Comparison of ENCODE assay signal across 11 mouse cellular contexts in genomic region chr1:36547981-36548598, GRCm38 (mm10). TPM values are rescaled to one million over a fixed set of nuclear protein-coding genes. Genes with fewer than 3 reads are reported as not detected.
A peak's percentile ranks its signal among the peaks of the same experiment; 100 is the strongest.
DNase-seq lines count a peak whose midpoint lies in the region; ATAC-seq lines count a peak whose summit lies in the region.
"Had no signal": no experiment of that assay in that cellular context is flagged by ENCODE, and none has a peak within 500 bp of the region (broad histone marks: within the 10 kb centered on the region; RNA-seq: fewer than 3 reads in every experiment).

No protein-coding gene starts in this region.

- peak overlapping the region; percentile 74 for H3K27ac ChIP-seq in kidney, embryonic 16.5 days (ENCODE audit: low read length)
- peak overlapping the region; percentile 52; the same call in 1 of the 2 replicates for H3K27ac ChIP-seq in embryonic facial prominence, embryonic 11.5 days (replicated peaks; ENCODE audit: low read depth, low read length)
- H3K27ac ChIP-seq in heart, embryonic 12.5 days (ENCODE audit: poor library complexity, severe bottlenecking): peak overlapping the region; percentile 25; the same call in 1 of the 2 replicates
- H3K27ac ChIP-seq in limb, embryonic 11.5 days (replicated peaks; ENCODE audit: low read depth, low read length): peak overlapping the region; percentile 53
- H3K27ac ChIP-seq: macrophage had no signal

- DNase-seq in kidney, adult 8-10 months: no peak
- DNase-seq in embryonic facial prominence, embryonic 11.5 days (ENCODE audit: low spot score): peak; percentile 49
- no peak for DNase-seq in limb, embryonic 11.5 days (ENCODE audit: low spot score)
- DNase-seq in ovary, postnatal 14 days (ENCODE audit: low spot score): peak; percentile 61
- DNase-seq in thymus, postnatal 14 days: no peak
- DNase-seq in urinary bladder, adult 2 months (ENCODE audit: low spot score): no peak

- WGBS in kidney, embryonic 16.5 days: 28% methylated on average over 9 of the region's 9 CpGs
- 44% methylated on average over 9 of the region's 9 CpGs for WGBS in embryonic facial prominence, embryonic 11.5 days
- 41% methylated on average over 9 of the region's 9 CpGs for WGBS in heart, embryonic 12.5 days
- WGBS in limb, embryonic 11.5 days: 42% methylated on average over 9 of the region's 9 CpGs

- H3K4me2 ChIP-seq in kidney, embryonic 16.5 days (replicated peaks; ENCODE audit: low read depth, low read length): 0 out of 2 replicates have a peak overlapping the region, but pooled peaks have one; percentile 14
- no peak overlapping the region for H3K4me2 ChIP-seq in embryonic facial prominence, embryonic 11.5 days (ENCODE audit: low read depth, low read length)
- no peak overlapping the region for H3K4me2 ChIP-seq in heart, embryonic 12.5 days
- no peak overlapping the region for H3K4me2 ChIP-seq in limb, embryonic 11.5 days (ENCODE audit: low read depth, severe bottlenecking)

- no peaks in the 10 kb centered on the region for H3K9me3 ChIP-seq in kidney, embryonic 16.5 days (ENCODE audit: low read length)
- H3K9me3 ChIP-seq in embryonic facial prominence, embryonic 11.5 days (replicated peaks; ENCODE audit: control insufficient read depth, low read length): no peaks in the 10 kb centered on the region
- no peaks in the 10 kb centered on the region for H3K9me3 ChIP-seq in heart, embryonic 12.5 days (replicated peaks)
- no peaks in the 10 kb centered on the region for H3K9me3 ChIP-seq in limb, embryonic 11.5 days (ENCODE audit: control insufficient read depth, low read length)

- H3K9ac ChIP-seq in kidney, embryonic 16.5 days (replicated peaks; ENCODE audit: low read length): no peak overlapping the region; the same call in 1 of the 2 replicates
- H3K9ac ChIP-seq in embryonic facial prominence, embryonic 11.5 days (replicated peaks; ENCODE audit: low read length): peak overlapping the region; percentile 9
- H3K9ac ChIP-seq in heart, embryonic 12.5 days: peak overlapping the region; percentile 25
- H3K9ac ChIP-seq in limb, embryonic 11.5 days (ENCODE audit: low read length): no peak overlapping the region

- peaks cover 45% of the 10 kb centered on the region for H3K36me3 ChIP-seq in kidney, embryonic 16.5 days (ENCODE audit: insufficient read depth, low read length)
- H3K36me3 ChIP-seq in embryonic facial prominence, embryonic 11.5 days (replicated peaks; ENCODE audit: control insufficient read depth, insufficient read depth, low read depth, low read length): peaks cover 28% of the 10 kb centered on the region
- peaks cover 46% of the 10 kb centered on the region for H3K36me3 ChIP-seq in heart, embryonic 12.5 days
- peaks cover 25% of the 10 kb centered on the region for H3K36me3 ChIP-seq in limb, embryonic 11.5 days (ENCODE audit: control insufficient read depth, insufficient read depth, low read length)

- no peak overlapping the region for H3K4me3 ChIP-seq in kidney, embryonic 16.5 days (ENCODE audit: low read length)
- no peak overlapping the region for H3K4me3 ChIP-seq in embryonic facial prominence, embryonic 11.5 days (ENCODE audit: low read depth, low read length)
- no peak overlapping the region for H3K4me3 ChIP-seq in heart, embryonic 12.5 days
- H3K4me3 ChIP-seq in limb, embryonic 11.5 days (ENCODE audit: low read depth, low read length): no peak overlapping the region

- ATAC-seq in kidney, embryonic 16.5 days (ENCODE audit: low FRiP score, low TSS enrichment): no peak
- ATAC-seq in embryonic facial prominence, embryonic 11.5 days (replicated peaks; ENCODE audit: insufficient number of reproducible peaks, low FRiP score, low TSS enrichment, low read depth): no peak
- no peak for ATAC-seq in heart, embryonic 12.5 days (ENCODE audit: insufficient number of reproducible peaks, low FRiP score)
- ATAC-seq in limb, embryonic 11.5 days (ENCODE audit: insufficient number of reproducible peaks, low FRiP score, low TSS enrichment, low read depth): no peak

- no peaks in the 10 kb centered on the region for H3K27me3 ChIP-seq in kidney, embryonic 16.5 days (ENCODE audit: insufficient read depth, low read length)
- H3K27me3 ChIP-seq in embryonic facial prominence, embryonic 11.5 days (ENCODE audit: control insufficient read depth, insufficient read depth, low read length): no peaks in the 10 kb centered on the region
- H3K27me3 ChIP-seq in heart, embryonic 12.5 days (replicated peaks): no peaks in the 10 kb centered on the region
- H3K27me3 ChIP-seq in limb, embryonic 11.5 days (ENCODE audit: control insufficient read depth, insufficient read depth, low read length): no peaks in the 10 kb centered on the region
- H3K27me3 ChIP-seq: Patski had no signal

- H3K4me1 ChIP-seq in kidney, embryonic 16.5 days (ENCODE audit: insufficient read depth, low read length): peaks cover 41% of the 10 kb centered on the region
- peaks cover 10% of the 10 kb centered on the region for H3K4me1 ChIP-seq in embryonic facial prominence, embryonic 11.5 days (ENCODE audit: control insufficient read depth, insufficient read depth, low read length)
- peaks cover 40% of the 10 kb centered on the region for H3K4me1 ChIP-seq in heart, embryonic 12.5 days (replicated peaks)
- H3K4me1 ChIP-seq in limb, embryonic 11.5 days (ENCODE audit: control insufficient read depth, insufficient read depth, low read length): peaks cover 28% of the 10 kb centered on the region

RNA-seq across cellular contexts. Expression of gene Ankrd39, which starts 0.8 kb away (rescaled TPM):
- polyA plus RNA-seq in kidney, embryonic 16.5 days (2015; fragmentation: Nextera tagmentation; extraction: Ambion mirVana): 29.2 and 30.0 TPM in 2 replicates
- polyA plus RNA-seq in embryonic facial prominence, embryonic 11.5 days (2014; fragmentation: Nextera tagmentation; extraction: Ambion mirVana): 11.9 and 14.4 TPM in 2 replicates
- polyA plus RNA-seq in heart, embryonic 12.5 days (2016; fragmentation: Nextera tagmentation; extraction: Ambion mirVana): 23.1 and 24.4 TPM in 2 replicates
- polyA plus RNA-seq in limb, embryonic 11.5 days (2014; fragmentation: Nextera tagmentation; extraction: Ambion mirVana): 16.0 and 17.4 TPM in 2 replicates
- 19.6 and 26.7 TPM in 2 replicates for polyA plus RNA-seq in urinary bladder, adult 2 months (2012; rRNA removed)

RNA-seq across cellular contexts. Expression of gene Gm42417, which starts 8.9 kb away (rescaled TPM):
- polyA plus RNA-seq in kidney, embryonic 16.5 days (2015; fragmentation: Nextera tagmentation; extraction: Ambion mirVana): 0.30 and 1.5 TPM in 2 replicates
- polyA plus RNA-seq in embryonic facial prominence, embryonic 11.5 days (2014; fragmentation: Nextera tagmentation; extraction: Ambion mirVana): not detected in 2 replicates
- 0.40 TPM in 1 of 2 replicates, not detected in the other for polyA plus RNA-seq in heart, embryonic 12.5 days (2016; fragmentation: Nextera tagmentation; extraction: Ambion mirVana)
- 0.29 and 0.79 TPM in 2 replicates for polyA plus RNA-seq in limb, embryonic 11.5 days (2014; fragmentation: Nextera tagmentation; extraction: Ambion mirVana)
- polyA plus RNA-seq in urinary bladder, adult 2 months (2012; rRNA removed): 0.12 and 0.25 TPM in 2 replicates
- polyA plus RNA-seq: frontal cortex, adult 2 months had no signal

RNA-seq across cellular contexts. Expression of gene Sema4c, which starts 10.1 kb away (rescaled TPM):
- polyA plus RNA-seq in kidney, embryonic 16.5 days (2015; fragmentation: Nextera tagmentation; extraction: Ambion mirVana): 21.4 and 21.9 TPM in 2 replicates
- 3.7 and 4.4 TPM in 2 replicates for polyA plus RNA-seq in embryonic facial prominence, embryonic 11.5 days (2014; fragmentation: Nextera tagmentation; extraction: Ambion mirVana)
- polyA plus RNA-seq in heart, embryonic 12.5 days (2016; fragmentation: Nextera tagmentation; extraction: Ambion mirVana): 11.9 and 13.3 TPM in 2 replicates
- 4.0 and 4.4 TPM in 2 replicates for polyA plus RNA-seq in limb, embryonic 11.5 days (2014; fragmentation: Nextera tagmentation; extraction: Ambion mirVana)
- 25.6 and 30.8 TPM in 2 replicates for polyA plus RNA-seq in urinary bladder, adult 2 months (2012; rRNA removed)

RNA-seq across cellular contexts. Expression of gene Ankrd23, which starts 11.4 kb away (rescaled TPM):
- 15.2 and 21.7 TPM in 2 replicates for polyA plus RNA-seq in kidney, embryonic 16.5 days (2015; fragmentation: Nextera tagmentation; extraction: Ambion mirVana)
- polyA plus RNA-seq in embryonic facial prominence, embryonic 11.5 days (2014; fragmentation: Nextera tagmentation; extraction: Ambion mirVana): 4.6 and 6.0 TPM in 2 replicates
- 14.9 and 16.8 TPM in 2 replicates for polyA plus RNA-seq in heart, embryonic 12.5 days (2016; fragmentation: Nextera tagmentation; extraction: Ambion mirVana)
- polyA plus RNA-seq in limb, embryonic 11.5 days (2014; fragmentation: Nextera tagmentation; extraction: Ambion mirVana): 7.3 and 8.8 TPM in 2 replicates
- 21.3 and 26.1 TPM in 2 replicates for polyA plus RNA-seq in urinary bladder, adult 2 months (2012; rRNA removed)

RNA-seq across cellular contexts. Expression of gene Cnnm3, which starts 36.4 kb away (rescaled TPM):
- polyA plus RNA-seq in kidney, embryonic 16.5 days (2015; fragmentation: Nextera tagmentation; extraction: Ambion mirVana): 3.5 and 3.7 TPM in 2 replicates
- polyA plus RNA-seq in embryonic facial prominence, embryonic 11.5 days (2014; fragmentation: Nextera tagmentation; extraction: Ambion mirVana): 3.5 and 5.4 TPM in 2 replicates
- 2.2 and 3.4 TPM in 2 replicates for polyA plus RNA-seq in heart, embryonic 12.5 days (2016; fragmentation: Nextera tagmentation; extraction: Ambion mirVana)
- polyA plus RNA-seq in limb, embryonic 11.5 days (2014; fragmentation: Nextera tagmentation; extraction: Ambion mirVana): 4.8 and 6.0 TPM in 2 replicates
- polyA plus RNA-seq in urinary bladder, adult 2 months (2012; rRNA removed): 15.2 and 17.6 TPM in 2 replicates

Comparison
In these comparisons a context has a peak if more than half of its experiments do, and no peak if none do; other contexts are left out.
1. H3K9ac ChIP-seq: peak in embryonic facial prominence, embryonic 11.5 days (single experiment) and heart, embryonic 12.5 days (single experiment); none in kidney, embryonic 16.5 days (single experiment) and limb, embryonic 11.5 days (single experiment).
2. DNase-seq: peak in embryonic facial prominence, embryonic 11.5 days (single experiment) and ovary, postnatal 14 days (single experiment); none in kidney, adult 8-10 months (0 of 2), limb, embryonic 11.5 days (single experiment), thymus, postnatal 14 days (single experiment) and urinary bladder, adult 2 months (single experiment).
3. Peak in every context shown above with its lines, with median percentiles within 50 percentile points of each other: H3K27ac ChIP-seq.